Mouse (Mus musculus): ENCODE measurements at regions not wholly inside any gene's neighbourhood (a gene's known extent, or its start where the extent isn't known, plus 50 kb on each side); places are given as distances from the start of the nearest gene placed in this dataset.

DNA sequence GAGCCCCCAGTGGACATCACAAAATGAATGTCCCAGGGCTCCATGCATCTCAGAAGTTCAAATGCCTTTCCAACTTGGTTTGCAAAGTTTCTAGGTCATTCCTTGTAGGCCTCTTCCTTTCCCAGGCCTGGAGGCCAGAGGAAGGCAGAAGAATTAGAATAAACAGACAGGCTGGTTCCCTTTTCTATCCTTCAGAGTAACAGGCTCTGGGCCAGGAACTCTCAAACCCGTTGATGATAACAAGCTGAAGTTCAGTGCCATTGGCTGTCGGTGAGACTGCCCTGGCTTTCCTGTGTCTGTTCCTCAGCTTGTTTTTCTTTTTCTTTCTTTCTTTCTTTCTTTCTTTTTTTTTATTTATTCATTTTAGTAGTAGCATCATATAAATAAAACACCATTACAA is 99.3 kb upstream of the Gm4791 start:
- TF ChIP-seq SRF (IDR thresholded peaks at IDR 0.05; ENCODE audit: control insufficient read depth, insufficient read length, low read depth) = no peak
- no peak for TF ChIP-seq POLR2A (IDR thresholded peaks at IDR 0.05; ENCODE audit: insufficient read length, low read depth)
- TF ChIP-seq MAX (IDR thresholded peaks at IDR 0.05; ENCODE audit: low read depth) = no peak
- no peak for TF ChIP-seq CEBPB (IDR thresholded peaks at IDR 0.05; ENCODE audit: insufficient read depth, poor library complexity, severe bottlenecking)
- no peak for TF ChIP-seq TCF12 (IDR thresholded peaks at IDR 0.05; ENCODE audit: insufficient read depth, poor library complexity, severe bottlenecking)
- no peak for TF ChIP-seq MYOG (IDR thresholded peaks at IDR 0.05; ENCODE audit: control insufficient read depth in 1 of 3, insufficient read depth in 1 of 3, insufficient read length in 2 of 3, low read depth in 2 of 3)
- no peak for TF ChIP-seq MYOD1 (IDR thresholded peaks at IDR 0.05; ENCODE audit: control insufficient read depth in 1 of 3, insufficient read length in 2 of 3, low read depth in 2 of 3)
- TF ChIP-seq USF1 (IDR thresholded peaks at IDR 0.05; ENCODE audit: low read depth) = no peak
- no peak for TF ChIP-seq TCF3 (IDR thresholded peaks at IDR 0.05; ENCODE audit: insufficient read length, low read depth)
- no peak for TF ChIP-seq POLR2AphosphoS2 (IDR thresholded peaks at IDR 0.05; ENCODE audit: insufficient read length, low read depth)
- no peak for TF ChIP-seq E2F4 (IDR thresholded peaks at IDR 0.05; ENCODE audit: insufficient read depth)
- no peak for TF ChIP-seq REST (IDR thresholded peaks at IDR 0.05; ENCODE audit: insufficient read depth, insufficient read length)
